Mouse (Mus musculus) layer of hippocampus, adult 8-10 months (tissue): ENCODE data around the gene Cd247. TPM values are rescaled to one million over a fixed set of nuclear protein-coding genes. Genes with fewer than 3 reads are reported as not detected.
"Not testable (repeated sequence)": the region's sequence is repeated elsewhere in the genome, so short reads cannot be mapped to it uniquely, and the experiment has no call there.

Source experiments
- DNase-seq, 2 experiments: peaks; one replicate each; pipeline ENCODE4 v3.0.0; 2022; ENCODE audit warnings: low spot score in 2 of 2
- total RNA-seq, 4 experiments: library from RNA; stranded (reverse); gene quantifications; 2 replicates each; pipeline ENCODE4 v1.2.4; 2022

Gene Cd247
- under 1 TPM in 1 of 4 experiments, not detected in 3; 0.43 TPM for total RNA-seq

GRCm38 (mm10) chr1:165788511-165788910 is at the start of gene Cd247:
Gene Cd247 (plus strand): TSS chr1:165788681.
- no peak for DNase-seq

GRCm38 (mm10) chr1:165738985-165739384 is 49.5 kb upstream of the Cd247 start:
- DNase-seq = no peak

- no peak for DNase-seq
Observed at GRCm38 (mm10) chr1:165741989-165742388, 46.5 kb upstream of the Cd247 start.

GRCm38 (mm10) chr1:165748053-165748452 is 40.4 kb upstream of the Cd247 start:
- no peak for DNase-seq

GRCm38 (mm10) chr1:165751142-165751541 is 37.3 kb upstream of the Cd247 start:
- no peak for DNase-seq

GRCm38 (mm10) chr1:165751838-165752237 is 36.6 kb upstream of the Cd247 start:
- no peak for DNase-seq

- DNase-seq = no peak
Observed at GRCm38 (mm10) chr1:165754205-165754604, 34.3 kb upstream of the Cd247 start.

- DNase-seq = no peak
Observed at GRCm38 (mm10) chr1:165755194-165755593, 33.3 kb upstream of the Cd247 start.

GRCm38 (mm10) chr1:165761522-165762305 is 26.8 kb upstream of the Cd247 start:
- no peak for DNase-seq

- not testable (repeated sequence) for DNase-seq
Observed at GRCm38 (mm10) chr1:165762498-165762897, 26.0 kb upstream of the Cd247 start.

GRCm38 (mm10) chr1:165762914-165763634 is 25.4 kb upstream of the Cd247 start:
- DNase-seq = no peak

GRCm38 (mm10) chr1:165763635-165764372 is 24.7 kb upstream of the Cd247 start, which contains the start of gene Creg1:
Gene Creg1 (plus strand): TSS chr1:165763746.
- DNase-seq = peak; percentile 92

GRCm38 (mm10) chr1:165764571-165764970 is 23.9 kb upstream of the Cd247 start:
- no peak for DNase-seq

- DNase-seq = no peak
Observed at GRCm38 (mm10) chr1:165765041-165765440, 23.4 kb upstream of the Cd247 start.

- no peak for DNase-seq
Observed at GRCm38 (mm10) chr1:165765651-165766294, 22.7 kb upstream of the Cd247 start.

- no peak for DNase-seq
Observed at GRCm38 (mm10) chr1:165766295-165766890, 22.1 kb upstream of the Cd247 start.

- DNase-seq = no peak
Observed at GRCm38 (mm10) chr1:165768894-165769512, 19.5 kb upstream of the Cd247 start.

GRCm38 (mm10) chr1:165770181-165770759 is 18.2 kb upstream of the Cd247 start:
- no peak for DNase-seq

GRCm38 (mm10) chr1:165771491-165771897 is 17.0 kb upstream of the Cd247 start:
- DNase-seq = peak in 1 of 2 experiments; percentile 64

GRCm38 (mm10) chr1:165771998-165772397 is 16.5 kb upstream of the Cd247 start:
- DNase-seq = no peak
